Mouse (Mus musculus): ENCODE results near the gene Tut1. TPM values are rescaled to one million over a fixed set of nuclear protein-coding genes. Genes with fewer than 3 reads are reported as not detected.
"Not testable (repeated sequence)": the region's sequence is repeated elsewhere in the genome, so short reads cannot be mapped to it uniquely, and the experiment has no call there.

The Tut1 gene
- polyA plus RNA-seq, 1 experiment from 2014 or later, result 29.4 TPM

DNA sequence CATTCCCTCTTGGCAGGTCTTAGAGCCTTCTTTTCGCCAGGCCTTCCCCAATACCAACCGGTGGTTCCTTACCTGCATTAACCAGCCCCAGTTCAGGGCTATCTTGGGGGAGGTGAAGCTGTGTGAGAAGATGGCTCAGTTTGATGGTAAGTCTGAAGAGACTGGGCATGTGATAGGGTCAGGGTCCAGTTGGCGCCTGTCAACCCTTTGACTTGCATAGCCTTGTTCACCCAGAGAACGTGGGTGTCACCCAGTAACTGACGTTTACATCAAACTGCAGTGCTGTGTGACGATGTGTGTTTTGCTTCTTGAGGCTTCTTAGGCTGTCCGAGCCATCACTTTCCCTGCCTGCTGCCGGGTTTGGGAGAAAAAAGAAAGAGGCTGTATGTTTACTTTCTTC, 18.8 kb downstream of the Tut1 start:
- Histone ChIP-seq H3K4me1 (replicated peaks) (peaks cover 19% of the 10 kb centered on the region), H3K36me3 (peaks cover 85% of the 10 kb centered on the region)
- H3K4me2 ChIP-seq; H3K4me3 ChIP-seq; H3K9me3 ChIP-seq; ATAC-seq (ENCODE audit: low FRiP score); H3K27me3 ChIP-seq; H3K9ac ChIP-seq; H3K27ac ChIP-seq: not testable (repeated sequence)
- WGBS, result 91% methylated on average over 8 of the region's 8 CpGs

DNA sequence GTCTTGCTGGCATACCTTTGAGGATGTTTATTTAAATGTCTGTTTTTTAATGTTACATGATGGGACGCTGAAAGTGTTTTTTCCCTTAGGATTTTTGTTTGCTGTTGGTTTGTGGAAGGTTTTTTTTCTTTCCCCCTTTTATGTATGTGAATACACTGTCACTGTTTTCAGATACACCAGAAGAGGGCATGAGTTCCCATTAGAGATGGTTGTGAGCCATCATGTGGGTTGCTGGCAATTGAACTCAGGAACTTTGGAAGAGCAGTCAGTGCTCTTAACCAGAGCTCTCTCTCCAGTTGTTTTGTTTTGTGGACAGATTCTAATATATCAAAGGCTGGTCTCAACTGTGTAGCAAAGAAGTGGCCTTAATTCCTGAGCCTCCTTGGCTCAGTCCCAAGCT, 21.0 kb downstream of the Tut1 start:
- 95% methylated on average over 1 of the region's 1 CpGs for WGBS
- H3K27ac ChIP-seq, result no peak overlapping the region
- no peak overlapping the region for H3K9ac ChIP-seq
- H3K9me3 ChIP-seq, result no peaks in the 10 kb centered on the region
- H3K4me1 ChIP-seq (replicated peaks), result no peaks in the 10 kb centered on the region
- H3K27me3 ChIP-seq, result no peaks in the 10 kb centered on the region
- H3K4me2 ChIP-seq, result no peak overlapping the region
- H3K36me3 ChIP-seq, result peaks cover 96% of the 10 kb centered on the region
- H3K4me3 ChIP-seq, result no peak overlapping the region
- ATAC-seq (ENCODE audit: low FRiP score), result no peak

DNA sequence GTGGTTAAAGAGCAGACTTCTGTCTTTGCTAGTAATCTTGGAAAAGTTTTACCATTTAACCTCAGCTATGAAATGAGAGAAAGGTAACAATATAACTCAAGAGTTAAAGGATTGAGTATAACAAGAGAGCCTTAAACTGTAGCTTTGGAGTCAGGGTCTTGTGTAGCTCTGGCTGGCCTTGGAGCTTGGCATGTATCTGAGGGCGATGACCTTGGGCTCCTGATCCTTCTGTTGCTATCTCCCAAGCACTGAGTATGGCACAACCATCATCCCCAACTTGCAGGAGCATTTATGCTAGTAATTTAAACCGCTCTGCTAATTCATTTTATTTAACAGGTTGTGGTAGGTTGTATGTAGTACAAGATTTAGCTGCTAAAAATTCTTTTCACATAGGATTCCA, 21.8 kb downstream of the Tut1 start:
- H3K4me1 ChIP-seq (replicated peaks), result 0 out of 2 replicates have a peak, but pooled peaks cover 2% of the 10 kb centered on the region
- H3K9ac ChIP-seq, result no peak overlapping the region
- no peaks in the 10 kb centered on the region for H3K27me3 ChIP-seq
- H3K4me2 ChIP-seq, result no peak overlapping the region
- no peaks in the 10 kb centered on the region for H3K9me3 ChIP-seq
- ATAC-seq (ENCODE audit: low FRiP score), result no peak
- no peak overlapping the region for H3K27ac ChIP-seq
- H3K36me3 ChIP-seq, result peaks cover 96% of the 10 kb centered on the region
- 100% methylated on average over 2 of the region's 2 CpGs for WGBS
- no peak overlapping the region for H3K4me3 ChIP-seq

DNA sequence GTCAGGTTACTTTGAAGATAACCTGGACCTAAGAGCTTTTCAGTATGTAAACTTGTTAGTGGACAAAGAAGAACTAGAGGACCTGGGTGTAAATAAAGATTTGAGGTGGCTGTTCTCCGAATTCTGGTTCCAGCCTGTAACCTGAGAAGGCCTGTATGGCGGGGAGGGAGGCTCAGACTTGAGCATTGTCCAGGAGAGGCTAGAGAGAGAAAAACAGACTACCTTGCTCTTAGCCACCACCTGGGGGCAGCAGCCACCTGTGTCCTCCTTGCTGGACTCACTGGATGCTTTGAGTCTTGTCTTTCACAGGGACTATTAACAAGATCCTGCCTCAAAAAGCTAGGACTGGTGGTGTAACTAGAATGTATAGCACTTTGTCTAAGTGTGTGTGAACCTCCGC, 22.9 kb downstream of the Tut1 start:
- WGBS, result 60% methylated on average over 3 of the region's 3 CpGs
- peak; percentile 74 for ATAC-seq (ENCODE audit: low FRiP score)
- H3K4me3 ChIP-seq, result no peak overlapping the region
- no peak overlapping the region for H3K27ac ChIP-seq
- H3K9me3 ChIP-seq, result no peaks in the 10 kb centered on the region
- H3K4me1 ChIP-seq (replicated peaks), result peaks cover 12% of the 10 kb centered on the region
- H3K27me3 ChIP-seq, result no peaks in the 10 kb centered on the region
- H3K9ac ChIP-seq, result no peak overlapping the region
- no peak overlapping the region for H3K4me2 ChIP-seq
- peaks cover 93% of the 10 kb centered on the region for H3K36me3 ChIP-seq

DNA sequence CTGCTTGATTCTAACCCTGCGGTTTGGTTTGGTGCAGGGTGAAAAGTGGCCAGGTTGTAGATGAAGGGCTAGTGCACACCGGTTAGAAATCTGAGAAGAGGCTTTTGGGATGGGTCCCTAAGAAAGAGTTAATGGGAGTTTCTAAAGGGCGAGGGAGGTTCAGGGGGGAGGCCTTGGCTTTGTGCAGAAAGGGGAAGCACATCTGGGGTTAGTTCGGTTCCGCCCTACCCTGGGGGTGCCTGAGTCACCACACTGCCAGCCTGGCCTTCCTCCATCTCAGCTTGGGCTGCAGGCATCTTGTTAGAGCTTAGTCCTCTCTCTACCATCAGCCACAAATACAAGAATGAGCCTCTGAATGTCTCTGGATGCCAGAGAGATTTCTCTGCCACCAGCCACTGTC, 27.1 kb downstream of the Tut1 start:
- Histone ChIP-seq H3K27ac (peak overlapping the region; percentile 9; the same call in 1 of the 2 replicates), H3K9me3 (no peaks in the 10 kb centered on the region), H3K4me3 (no peak overlapping the region), H3K9ac (no peak overlapping the region), H3K4me1 (replicated peaks) (peaks cover 51% of the 10 kb centered on the region), H3K4me2 (no peak overlapping the region), H3K36me3 (peaks cover 57% of the 10 kb centered on the region), H3K27me3 (no peaks in the 10 kb centered on the region)
- ATAC-seq (ENCODE audit: low FRiP score), result no peak
- WGBS, result 52% methylated on average over 5 of the region's 5 CpGs

DNA sequence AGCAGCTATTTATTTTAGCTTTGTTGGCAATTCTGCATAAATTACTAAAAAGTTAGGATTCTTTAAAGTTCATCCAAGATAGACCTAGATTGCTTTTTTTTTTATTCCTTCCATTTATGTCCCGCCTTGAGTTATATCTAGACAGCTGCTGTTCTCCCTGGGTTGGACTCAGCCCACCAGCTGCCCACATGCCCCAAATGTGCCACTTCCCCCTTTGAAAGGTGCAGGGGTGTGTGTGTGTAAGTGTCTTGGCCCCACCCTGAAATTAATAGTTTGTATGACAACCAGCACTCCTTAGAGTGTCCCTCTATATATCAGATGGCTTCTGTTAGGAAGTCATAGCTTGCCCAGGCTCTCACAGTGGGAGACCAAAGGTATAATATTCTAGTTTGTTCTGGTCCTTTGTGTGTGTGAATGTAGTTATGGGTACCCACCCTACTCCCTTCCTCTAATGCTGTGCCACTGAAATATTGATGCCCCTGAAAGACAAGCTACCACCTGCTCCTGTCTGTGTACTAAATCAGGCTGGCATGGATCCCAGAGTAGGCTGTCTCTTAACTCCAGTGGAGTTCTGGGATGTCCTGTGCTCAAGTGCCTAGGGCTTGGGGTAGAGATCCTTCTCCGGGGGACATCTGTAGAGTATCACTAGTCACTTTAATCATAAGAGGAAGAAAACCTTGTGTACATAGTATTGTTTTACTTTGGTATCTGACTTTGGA, 28.0 kb downstream of the Tut1 start:
- H3K27ac ChIP-seq, result peak overlapping the region; percentile 44

DNA sequence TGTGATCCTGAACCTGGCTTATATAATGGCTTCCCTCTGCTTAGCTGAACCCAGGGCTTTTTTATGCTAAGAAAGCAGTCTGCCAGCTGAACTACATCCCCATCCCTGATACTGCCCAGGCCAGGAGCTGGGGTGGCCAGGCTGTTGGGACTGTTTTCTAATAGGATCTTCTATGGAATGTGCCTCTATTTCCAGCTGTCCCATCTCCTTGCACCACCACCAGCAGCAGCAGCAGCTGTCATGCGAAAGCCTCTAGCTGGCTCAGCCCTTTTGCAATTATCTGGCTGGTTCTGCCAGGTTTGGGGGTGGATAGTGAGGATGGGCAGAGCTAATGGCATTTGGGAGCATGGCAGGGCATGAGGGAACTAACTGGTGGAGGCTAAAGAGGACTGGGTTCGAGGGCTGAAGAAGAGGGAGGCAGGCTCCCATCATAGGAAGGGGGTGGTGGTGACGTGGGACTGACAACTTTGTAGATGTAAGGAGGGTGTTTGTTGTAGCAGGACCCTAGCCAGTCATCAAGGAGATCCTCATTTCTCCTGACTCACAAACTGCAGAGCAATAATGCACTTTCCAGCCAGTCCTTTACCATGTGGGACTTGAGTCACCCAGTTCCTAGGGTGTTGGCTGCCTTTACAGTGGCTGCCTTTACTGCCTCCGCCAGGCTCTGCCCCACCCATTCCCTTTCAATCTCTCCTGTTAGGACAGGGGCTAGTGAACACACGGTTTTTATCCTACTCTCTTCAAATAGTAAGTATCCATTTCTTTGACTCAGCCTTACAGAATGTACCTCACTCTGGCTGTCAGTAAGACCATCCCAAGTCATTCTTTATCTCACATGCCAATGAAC, 28.9 kb downstream of the Tut1 start:
- H3K9me3 ChIP-seq, result no peaks in the 10 kb centered on the region
- H3K27ac ChIP-seq, result no peak overlapping the region
- WGBS, result 59% methylated on average over 5 of the region's 5 CpGs
- H3K4me1 ChIP-seq (replicated peaks), result peaks cover 55% of the 10 kb centered on the region
- no peak for ATAC-seq (ENCODE audit: low FRiP score)
- 0 out of 2 replicates have a peak overlapping the region, but pooled peaks have one; percentile 13 for H3K9ac ChIP-seq
- peaks cover 43% of the 10 kb centered on the region for H3K36me3 ChIP-seq
- no peak overlapping the region for H3K4me3 ChIP-seq
- H3K27me3 ChIP-seq, result peaks cover 5% of the 10 kb centered on the region
- no peak overlapping the region for H3K4me2 ChIP-seq

More for the DNA sequence above, 28.0 kb downstream of the Tut1 start:
- peak; percentile 26; the same call in 1 of the 2 replicates for ATAC-seq (ENCODE audit: low FRiP score)
- Histone ChIP-seq H3K4me3 (no peak overlapping the region), H3K36me3 (peaks cover 52% of the 10 kb centered on the region), H3K4me1 (replicated peaks) (peaks cover 55% of the 10 kb centered on the region), H3K27me3 (no peaks in the 10 kb centered on the region), H3K4me2 (no peak overlapping the region), H3K9ac (no peak overlapping the region), H3K9me3 (no peaks in the 10 kb centered on the region)
- WGBS, result 76% methylated on average over 2 of the region's 2 CpGs

DNA sequence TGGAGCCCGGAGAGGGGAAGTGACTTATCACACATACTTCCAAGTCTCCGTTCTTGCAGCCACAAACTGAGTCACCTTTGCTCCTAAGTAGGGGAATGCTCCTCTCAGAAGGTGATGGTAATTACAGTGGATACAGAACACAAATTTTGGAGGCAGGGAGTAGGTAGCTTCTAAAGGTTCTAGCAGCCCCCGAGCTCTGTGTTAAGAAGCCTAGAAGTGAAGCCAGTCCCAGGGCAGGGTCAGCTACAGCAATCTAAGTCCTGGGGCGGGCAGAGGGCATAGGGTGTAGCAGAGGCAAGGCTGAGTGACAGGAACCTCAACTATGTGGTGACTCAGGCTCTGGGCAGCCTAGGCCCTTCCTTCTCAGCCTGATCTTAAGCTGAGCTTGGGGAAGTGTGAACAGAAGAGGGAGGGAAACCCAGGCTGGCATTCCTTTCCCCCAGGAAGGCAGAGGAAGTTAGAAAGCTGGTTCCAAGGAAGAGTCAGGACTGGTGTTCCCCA, 29.6 kb downstream of the Tut1 start:
- peaks cover 12% of the 10 kb centered on the region for H3K27me3 ChIP-seq
- no peaks in the 10 kb centered on the region for H3K9me3 ChIP-seq
- H3K27ac ChIP-seq, result no peak overlapping the region
- ATAC-seq (ENCODE audit: low FRiP score), result no peak
- 0 out of 2 replicates have a peak overlapping the region, but pooled peaks have one; percentile 13 for H3K9ac ChIP-seq
- 46% methylated on average over 4 of the region's 4 CpGs for WGBS
- peaks cover 60% of the 10 kb centered on the region for H3K4me1 ChIP-seq (replicated peaks)
- H3K4me2 ChIP-seq, result no peak overlapping the region
- peaks cover 36% of the 10 kb centered on the region for H3K36me3 ChIP-seq
- H3K4me3 ChIP-seq, result no peak overlapping the region

DNA sequence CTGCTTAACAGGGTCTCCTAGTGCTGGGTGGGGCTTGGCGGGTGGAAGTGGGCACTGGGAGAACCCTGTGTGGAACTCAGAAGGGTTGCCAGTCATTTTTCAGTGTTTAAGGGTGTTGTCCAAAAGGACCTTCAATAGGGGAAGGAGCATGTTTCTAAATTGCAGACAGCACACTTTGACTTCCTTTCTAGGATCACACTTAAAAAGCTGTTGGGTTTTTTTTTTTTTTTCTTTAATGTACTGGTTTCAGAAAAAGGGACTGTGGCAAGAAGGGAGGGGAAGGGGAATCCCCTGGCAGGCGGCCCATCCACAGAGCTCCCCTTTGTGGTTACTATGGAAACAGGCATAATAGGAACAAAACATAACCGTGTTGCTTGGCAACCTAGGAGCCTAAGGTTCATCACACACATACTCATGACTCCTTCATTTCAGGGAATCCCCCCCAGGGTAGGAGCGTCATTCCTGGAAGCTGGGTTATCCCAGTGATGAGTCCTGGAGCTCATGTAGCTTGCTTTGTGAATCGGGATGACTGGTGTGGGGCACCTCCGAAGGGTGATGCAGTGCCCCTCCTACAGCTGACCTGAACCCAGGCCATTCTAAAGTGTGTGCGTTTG, 30.7 kb downstream of the Tut1 start:
- peak overlapping the region; percentile 21; the same call in 1 of the 2 replicates for H3K9ac ChIP-seq
- H3K4me3 ChIP-seq, result no peak overlapping the region
- peaks cover 71% of the 10 kb centered on the region for H3K4me1 ChIP-seq (replicated peaks)
- WGBS, result 5% methylated on average over 7 of the region's 7 CpGs
- peaks cover 23% of the 10 kb centered on the region for H3K27me3 ChIP-seq
- peak overlapping the region; percentile 70 for H3K27ac ChIP-seq
- H3K36me3 ChIP-seq, result peaks cover 25% of the 10 kb centered on the region
- peak overlapping the region; percentile 37 for H3K4me2 ChIP-seq
- ATAC-seq (ENCODE audit: low FRiP score), result peak; percentile 74
- H3K9me3 ChIP-seq, result no peaks in the 10 kb centered on the region

DNA sequence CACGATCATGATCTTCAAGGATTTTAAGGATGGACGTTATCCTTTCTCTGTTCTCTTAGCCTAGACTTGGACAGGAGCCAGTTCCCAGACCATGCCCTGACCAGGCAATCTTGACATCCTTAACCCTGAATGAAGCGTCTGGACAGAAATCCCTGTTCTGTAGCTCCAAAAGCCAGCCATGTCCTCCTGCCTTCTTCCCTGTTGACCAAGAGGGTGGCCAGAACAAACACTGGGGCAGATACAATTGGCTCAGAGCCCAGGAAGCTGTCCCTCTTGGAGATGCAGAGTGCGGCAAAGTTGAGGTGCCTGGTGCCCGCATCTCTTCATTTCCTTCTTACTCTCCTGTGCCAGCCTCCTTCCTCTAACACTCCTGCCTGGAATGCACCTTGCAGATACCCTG, 32.2 kb downstream of the Tut1 start:
- H3K36me3 ChIP-seq, result peaks cover 10% of the 10 kb centered on the region; the same call in 1 of the 2 replicates
- H3K9ac ChIP-seq, result no peak overlapping the region; the same call in 1 of the 2 replicates
- no peak overlapping the region for H3K4me2 ChIP-seq
- WGBS, result 77% methylated on average over 5 of the region's 5 CpGs
- no peaks in the 10 kb centered on the region for H3K9me3 ChIP-seq
- no peak overlapping the region for H3K27ac ChIP-seq
- peaks cover 39% of the 10 kb centered on the region for H3K27me3 ChIP-seq
- H3K4me3 ChIP-seq, result no peak overlapping the region
- no peak for ATAC-seq (ENCODE audit: low FRiP score)
- peaks cover 80% of the 10 kb centered on the region for H3K4me1 ChIP-seq (replicated peaks)

DNA sequence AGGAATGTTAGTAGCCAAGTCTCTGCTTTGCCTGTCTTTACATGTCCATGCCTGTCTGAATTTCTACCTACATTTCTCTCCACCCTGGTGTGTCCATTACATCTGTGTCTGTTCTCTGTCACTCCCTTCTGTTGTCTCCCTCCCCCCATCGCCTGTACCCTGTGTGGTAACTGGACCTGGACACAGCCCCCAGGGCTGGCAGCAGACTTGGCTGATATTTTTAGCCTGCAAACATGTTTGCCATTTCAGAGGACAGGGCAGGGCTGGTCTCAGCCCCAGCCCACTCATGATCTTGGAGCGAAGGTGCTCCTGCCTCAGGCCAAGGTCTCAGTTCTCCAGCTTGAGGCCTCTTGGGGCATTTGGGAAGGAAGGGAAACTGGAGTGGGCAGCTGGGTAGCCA, 34.2 kb downstream of the Tut1 start:
- Histone ChIP-seq H3K9ac (no peak overlapping the region), H3K9me3 (no peaks in the 10 kb centered on the region), H3K27ac (no peak overlapping the region), H3K4me2 (no peak overlapping the region), H3K36me3 (peaks cover 2% of the 10 kb centered on the region; the same call in 1 of the 2 replicates), H3K27me3 (peaks cover 52% of the 10 kb centered on the region), H3K4me3 (no peak overlapping the region), H3K4me1 (replicated peaks) (peaks cover 68% of the 10 kb centered on the region)
- 43% methylated on average over 2 of the region's 2 CpGs for WGBS
- ATAC-seq (ENCODE audit: low FRiP score), result no peak
